Mouse (Mus musculus) ES-CJ7 (cell line): ENCODE measurements around the gene Ccdc82.

Experiments
- DNase-seq: peaks from one replicate; pipeline ENCODE4 v3.0.0; 2011; ENCODE audit warnings: low read depth, low spot score

The Ccdc82 gene

GRCm38 (mm10) chr9:13299190-13299589 is 52.4 kb downstream of the Ccdc82 start:
- no peak for DNase-seq

- DNase-seq, result no peak
Measured at GRCm38 (mm10) chr9:13300041-13300441, 53.3 kb downstream of the Ccdc82 start.

GRCm38 (mm10) chr9:13300891-13301782 is 54.4 kb downstream of the Ccdc82 start:
- DNase-seq, result no peak

- DNase-seq, result no peak
Measured at GRCm38 (mm10) chr9:13302183-13302825, 55.5 kb downstream of the Ccdc82 start.

- DNase-seq, result no peak
Measured at GRCm38 (mm10) chr9:13303099-13303771, 56.5 kb downstream of the Ccdc82 start.

GRCm38 (mm10) chr9:13303976-13304375 is 57.2 kb downstream of the Ccdc82 start:
- DNase-seq, result no peak

- no peak for DNase-seq
Measured at GRCm38 (mm10) chr9:13306471-13306870, 59.7 kb downstream of the Ccdc82 start.

- DNase-seq, result no peak
Measured at GRCm38 (mm10) chr9:13307226-13307625, 60.5 kb downstream of the Ccdc82 start.

- DNase-seq, result no peak
Measured at GRCm38 (mm10) chr9:13308718-13309117, 62.0 kb downstream of the Ccdc82 start.

GRCm38 (mm10) chr9:13309807-13310206 is 63.1 kb downstream of the Ccdc82 start:
- DNase-seq, result no peak

- no peak for DNase-seq
Measured at GRCm38 (mm10) chr9:13310236-13310635, 63.5 kb downstream of the Ccdc82 start.

GRCm38 (mm10) chr9:13311094-13311493 is 64.3 kb downstream of the Ccdc82 start:
- no peak for DNase-seq

- no peak for DNase-seq
Measured at GRCm38 (mm10) chr9:13313923-13314322, 67.2 kb downstream of the Ccdc82 start.

- no peak for DNase-seq
Measured at GRCm38 (mm10) chr9:13314577-13315004, 67.8 kb downstream of the Ccdc82 start.

GRCm38 (mm10) chr9:13315393-13315792 is 68.6 kb downstream of the Ccdc82 start:
- DNase-seq, result no peak

- no peak for DNase-seq
Measured at GRCm38 (mm10) chr9:13319566-13319965, 72.8 kb downstream of the Ccdc82 start.

- no peak for DNase-seq
Measured at GRCm38 (mm10) chr9:13320800-13321364, 74.1 kb downstream of the Ccdc82 start.

GRCm38 (mm10) chr9:13323074-13323473 is 76.3 kb downstream of the Ccdc82 start:
- no peak for DNase-seq

GRCm38 (mm10) chr9:13323612-13324011 is 76.9 kb downstream of the Ccdc82 start:
- no peak for DNase-seq
